Mouse (Mus musculus): Measurements from ENCODE around the gene Slc22a21. TPM values are rescaled to one million over a fixed set of nuclear protein-coding genes. Genes with fewer than 3 reads are reported as not detected.
A peak's percentile ranks its signal among the peaks of the same experiment; 100 is the strongest.

The Slc22a21 gene
- 2.3 and 2.7 TPM in 2 replicates for total RNA-seq (2012; rRNA removed)

GRCm38 (mm10) chr11:53979788-53980621 is at the start of gene Slc22a21:
Slc22a21 (minus strand) TSS chr11:53980332.
- Histone ChIP-seq H3K4me1 (ENCODE audit: control insufficient read depth in 2 of 2, insufficient read depth in 2 of 2, low read length in 2 of 2, poor library complexity in 1 of 2) (peaks cover 0 to 3% of the 10 kb centered on the region in 2 experiments; a peak in 2 of 4 replicates), H3K36me3 (ENCODE audit: control insufficient read depth, insufficient read depth, low read length, poor library complexity, severe bottlenecking) (no peaks in the 10 kb centered on the region), H3K9ac (ENCODE audit: insufficient read depth, low read depth, low read length, poor library complexity, severe bottlenecking) (peak within 1 kb of the TSS; percentile 74), H3K4me3 (ENCODE audit: insufficient read depth in 1 of 2, low read depth in 1 of 2, low read length in 2 of 2, poor library complexity in 1 of 2, severe bottlenecking in 1 of 2) (peak within 1 kb of the TSS; percentile 78 to 87), H3K27ac (ENCODE audit: insufficient read depth, low read depth, low read length, poor library complexity, severe bottlenecking) (no peak within 1 kb of the TSS), H3K9me3 (ENCODE audit: control insufficient read depth, insufficient read depth, low read depth, low read length) (no peaks in the 10 kb centered on the region)
- DNase-seq (ENCODE audit: low read depth, low spot score) = peak; percentile 83
- in situ Hi-C loops (cut with MboI; ENCODE audit: low sequenced_read_pairs in 2 of 2, unreplicated experiment in 2 of 2) = no loop called here
- TF ChIP-seq HCFC1 (IDR thresholded peaks at IDR 0.05; ENCODE audit: borderline replicate concordance, insufficient read depth, low read length) = no peak; the same call in 1 of the 2 replicates
- TF ChIP-seq ZC3H11A (IDR thresholded peaks at IDR 0.05; ENCODE audit: borderline replicate concordance, low read depth, low read length) = no peak
- no peak for TF ChIP-seq ZNF384 (IDR thresholded peaks at IDR 0.05; ENCODE audit: low read depth, low read length)
- TF ChIP-seq MAFK (IDR thresholded peaks at IDR 0.05; ENCODE audit: insufficient read depth, low read depth, low read length) = no peak
- no peak for TF ChIP-seq CHD2 (IDR thresholded peaks at IDR 0.05; ENCODE audit: low read depth, low read length)

GRCm38 (mm10) chr11:54028997-54029396 is 48.9 kb upstream of the Slc22a21 start:
- no peaks in the 10 kb centered on the region for H3K36me3 ChIP-seq (ENCODE audit: control insufficient read depth, insufficient read depth, low read length, poor library complexity, severe bottlenecking)
- no peak overlapping the region for H3K9ac ChIP-seq (ENCODE audit: insufficient read depth, low read depth, low read length, poor library complexity, severe bottlenecking)
- no peak overlapping the region for H3K27ac ChIP-seq (ENCODE audit: insufficient read depth, low read depth, low read length, poor library complexity, severe bottlenecking)
- TF ChIP-seq CHD2 (IDR thresholded peaks at IDR 0.05; ENCODE audit: low read depth, low read length) (no peak), HCFC1 (IDR thresholded peaks at IDR 0.05; ENCODE audit: borderline replicate concordance, insufficient read depth, low read length) (no peak), ZC3H11A (IDR thresholded peaks at IDR 0.05; ENCODE audit: borderline replicate concordance, low read depth, low read length) (no peak), MAFK (IDR thresholded peaks at IDR 0.05; ENCODE audit: insufficient read depth, low read depth, low read length) (no peak), ZNF384 (IDR thresholded peaks at IDR 0.05; ENCODE audit: low read depth, low read length) (no peak)
- H3K4me3 ChIP-seq (ENCODE audit: insufficient read depth in 1 of 2, low read depth in 1 of 2, low read length in 2 of 2, poor library complexity in 1 of 2, severe bottlenecking in 1 of 2) = no peak overlapping the region
- no peak for DNase-seq (ENCODE audit: low read depth, low spot score)
- H3K9me3 ChIP-seq (ENCODE audit: control insufficient read depth, insufficient read depth, low read depth, low read length) = no peaks in the 10 kb centered on the region
- in situ Hi-C loops (cut with MboI; ENCODE audit: low sequenced_read_pairs in 2 of 2, unreplicated experiment in 2 of 2) = no loop called here
- H3K4me1 ChIP-seq (ENCODE audit: control insufficient read depth in 2 of 2, insufficient read depth in 2 of 2, low read length in 2 of 2, poor library complexity in 1 of 2) = no peaks in the 10 kb centered on the region

- peak; percentile 16 for DNase-seq (ENCODE audit: low read depth, low spot score)
- H3K27ac ChIP-seq (ENCODE audit: insufficient read depth, low read depth, low read length, poor library complexity, severe bottlenecking) = no peak within 1 kb of the TSS
- peak within 1 kb of the TSS; percentile 45 to 57 for H3K4me3 ChIP-seq (ENCODE audit: insufficient read depth in 1 of 2, low read depth in 1 of 2, low read length in 2 of 2, poor library complexity in 1 of 2, severe bottlenecking in 1 of 2)
- no peaks in the 10 kb centered on the region for H3K9me3 ChIP-seq (ENCODE audit: control insufficient read depth, insufficient read depth, low read depth, low read length)
- H3K4me1 ChIP-seq (ENCODE audit: control insufficient read depth in 2 of 2, insufficient read depth in 2 of 2, low read length in 2 of 2, poor library complexity in 1 of 2) = no peaks in the 10 kb centered on the region
- in situ Hi-C loops (cut with MboI; ENCODE audit: low sequenced_read_pairs in 2 of 2, unreplicated experiment in 2 of 2) = no loop called here
- peak within 1 kb of the TSS; percentile 39 for H3K9ac ChIP-seq (ENCODE audit: insufficient read depth, low read depth, low read length, poor library complexity, severe bottlenecking)
- TF ChIP-seq MAFK (IDR thresholded peaks at IDR 0.05; ENCODE audit: insufficient read depth, low read depth, low read length) (peak; percentile 45; the same call in 1 of the 2 replicates), CHD2 (IDR thresholded peaks at IDR 0.05; ENCODE audit: low read depth, low read length) (no peak)
- H3K36me3 ChIP-seq (ENCODE audit: control insufficient read depth, insufficient read depth, low read length, poor library complexity, severe bottlenecking) = no peaks in the 10 kb centered on the region
These were observed 48.2 kb upstream of the Slc22a21 start, which contains the start of gene Slc22a4 for GRCm38 (mm10) chr11:54028044-54028951. Slc22a4 (minus strand) TSS chr11:54028090.

- Histone ChIP-seq H3K27ac (ENCODE audit: insufficient read depth, low read depth, low read length, poor library complexity, severe bottlenecking) (no peak overlapping the region), H3K9me3 (ENCODE audit: control insufficient read depth, insufficient read depth, low read depth, low read length) (no peaks in the 10 kb centered on the region), H3K4me1 (ENCODE audit: control insufficient read depth in 2 of 2, insufficient read depth in 2 of 2, low read length in 2 of 2, poor library complexity in 1 of 2) (no peaks in the 10 kb centered on the region), H3K9ac (ENCODE audit: insufficient read depth, low read depth, low read length, poor library complexity, severe bottlenecking) (peak overlapping the region; percentile 39; the same call in 1 of the 2 replicates), H3K36me3 (ENCODE audit: control insufficient read depth, insufficient read depth, low read length, poor library complexity, severe bottlenecking) (no peaks in the 10 kb centered on the region), H3K4me3 (ENCODE audit: insufficient read depth in 1 of 2, low read depth in 1 of 2, low read length in 2 of 2, poor library complexity in 1 of 2, severe bottlenecking in 1 of 2) (peak overlapping the region; percentile 45 to 57; a peak in 2 of 4 replicates)
- no peak for DNase-seq (ENCODE audit: low read depth, low spot score)
- no peak for TF ChIP-seq MAFK (IDR thresholded peaks at IDR 0.05; ENCODE audit: insufficient read depth, low read depth, low read length)
- TF ChIP-seq CHD2 (IDR thresholded peaks at IDR 0.05; ENCODE audit: low read depth, low read length) = no peak
- no peak for TF ChIP-seq ZNF384 (IDR thresholded peaks at IDR 0.05; ENCODE audit: low read depth, low read length)
- TF ChIP-seq HCFC1 (IDR thresholded peaks at IDR 0.05; ENCODE audit: borderline replicate concordance, insufficient read depth, low read length) = no peak
- no peak for TF ChIP-seq ZC3H11A (IDR thresholded peaks at IDR 0.05; ENCODE audit: borderline replicate concordance, low read depth, low read length)
- in situ Hi-C loops (cut with MboI; ENCODE audit: low sequenced_read_pairs in 2 of 2, unreplicated experiment in 2 of 2) = no loop called here
These were observed 47.3 kb upstream of the Slc22a21 start for GRCm38 (mm10) chr11:54027131-54028043.

Data from ES-E14 (cell line).